Mouse (Mus musculus) T-helper 2 cell (primary cell): ENCODE results near the gene Klhl15.
"Not testable (repeated sequence)": the region's sequence is repeated elsewhere in the genome, so short reads cannot be mapped to it uniquely, and the experiment has no call there.

Experiments used
- in situ Hi-C: fragments of 300-600 bp; cut with MboI, MseI; formaldehyde crosslinking; loops from one replicate; pipeline ENCODE4 v1.15.1; 2025; ENCODE audit warnings: high pct_unique_total_duplicates

Klhl15 gene

GRCm38 (mm10) chrX:94234532-94235189 is at the start of gene Klhl15:
Gene Klhl15 (plus strand): TSS chrX:94234599.
- in situ Hi-C loops: no loop called here

GRCm38 (mm10) chrX:94185156-94185555 is 49.2 kb upstream of the Klhl15 start:
- in situ Hi-C loops: no loop called here

GRCm38 (mm10) chrX:94193901-94194300 is 40.5 kb upstream of the Klhl15 start:
- in situ Hi-C loops: not testable (repeated sequence)

- in situ Hi-C loops: no loop called here
These were observed 36.6 kb upstream of the Klhl15 start for GRCm38 (mm10) chrX:94197789-94198188.

- in situ Hi-C loops: no loop called here
These were observed 22.2 kb upstream of the Klhl15 start for GRCm38 (mm10) chrX:94212264-94212596.

GRCm38 (mm10) chrX:94212597-94213321 is 21.6 kb upstream of the Klhl15 start, which contains the start of gene Eif2s3x:
Gene Eif2s3x (minus strand): TSS chrX:94212862.
- in situ Hi-C loops: no loop called here

- in situ Hi-C loops: no loop called here
These were observed 21.0 kb upstream of the Klhl15 start for GRCm38 (mm10) chrX:94213384-94213783.

- in situ Hi-C loops: no loop called here
These were observed 967 bp upstream of the Klhl15 start for GRCm38 (mm10) chrX:94233432-94233831.

GRCm38 (mm10) chrX:94233936-94234531 is 365 bp upstream of the Klhl15 start:
- in situ Hi-C loops: no loop called here

- in situ Hi-C loops: no loop called here
These were observed 774 bp downstream of the Klhl15 start for GRCm38 (mm10) chrX:94235190-94235555.

- in situ Hi-C loops: no loop called here
These were observed 1.2 kb downstream of the Klhl15 start for GRCm38 (mm10) chrX:94235601-94236000.

- in situ Hi-C loops: loop anchor here (25.0 kb wide), 2 partner anchors 248 to 398 kb away; partner anchors contain the start of gene Maged1
These were observed 54.5 kb downstream of the Klhl15 start for GRCm38 (mm10) chrX:94288923-94289322.

- in situ Hi-C loops: no loop called here
These were observed 68.5 kb downstream of the Klhl15 start for GRCm38 (mm10) chrX:94302928-94303327.

GRCm38 (mm10) chrX:94321036-94321902 is 86.9 kb downstream of the Klhl15 start:
- in situ Hi-C loops: no loop called here
